Comparison of ENCODE assay signal across 9 mouse cellular contexts in genomic region chr2:163288881-163289379, GRCm38 (mm10).
DNase-seq lines count a peak whose midpoint lies in the region; ATAC-seq lines count a peak whose summit lies in the region.
"Had no signal": no experiment of that assay in that cellular context is flagged by ENCODE, and none has a peak within 500 bp of the region (broad histone marks: within the 10 kb centered on the region; RNA-seq: fewer than 3 reads in every experiment).

No protein-coding gene starts in this region.

- no peak overlapping the region for H3K27ac ChIP-seq in heart, embryonic 10.5 days
- peak overlapping the region; percentile 48; the same call in 1 of the 2 replicates for H3K27ac ChIP-seq in hindbrain, embryonic 12.5 days
- H3K27ac ChIP-seq in limb, embryonic 12.5 days = peak overlapping the region; percentile 67
- peak overlapping the region; percentile 15; the same call in 1 of the 2 replicates for H3K27ac ChIP-seq in stomach, embryonic 14.5 days (ENCODE audit: low read length)

- H3K27me3 ChIP-seq in heart, embryonic 10.5 days (ENCODE audit: insufficient read depth, poor library complexity, severe bottlenecking) = peaks cover 17% of the 10 kb centered on the region
- peaks cover 44% of the 10 kb centered on the region for H3K27me3 ChIP-seq in hindbrain, embryonic 12.5 days
- peaks cover 52% of the 10 kb centered on the region for H3K27me3 ChIP-seq in limb, embryonic 12.5 days
- H3K27me3 ChIP-seq in stomach, embryonic 14.5 days (ENCODE audit: control insufficient read depth, insufficient read depth, low read length) = 0 out of 2 replicates have a peak, but pooled peaks cover 3% of the 10 kb centered on the region

- no peaks in the 10 kb centered on the region for H3K9me3 ChIP-seq in heart, embryonic 10.5 days
- H3K9me3 ChIP-seq in hindbrain, embryonic 12.5 days (replicated peaks) = no peaks in the 10 kb centered on the region
- no peaks in the 10 kb centered on the region for H3K9me3 ChIP-seq in limb, embryonic 12.5 days
- H3K9me3 ChIP-seq in stomach, embryonic 14.5 days (ENCODE audit: control insufficient read depth, low read depth, low read length) = no peaks in the 10 kb centered on the region
- H3K9me3 ChIP-seq: G1E had no signal

- H3K9ac ChIP-seq in hindbrain, embryonic 12.5 days = peak overlapping the region; percentile 23; the same call in 1 of the 2 replicates
- no peak overlapping the region for H3K9ac ChIP-seq in limb, embryonic 12.5 days (replicated peaks)
- no peak overlapping the region for H3K9ac ChIP-seq in stomach, embryonic 14.5 days (replicated peaks; ENCODE audit: low read depth, low read length)

- peak; percentile 44; the same call in 1 of the 2 replicates for ATAC-seq in hindbrain, embryonic 12.5 days (ENCODE audit: low FRiP score)
- ATAC-seq in limb, embryonic 12.5 days (ENCODE audit: insufficient number of reproducible peaks, insufficient read depth, low FRiP score, low TSS enrichment, low read depth) = peak; percentile 87
- ATAC-seq in stomach, embryonic 14.5 days (ENCODE audit: insufficient number of reproducible peaks, insufficient read depth, low FRiP score, low read depth) = peak; percentile 50; the same call in 1 of the 2 replicates
- ATAC-seq in megakaryocyte progenitor cell, adult 5-6 weeks (replicated peaks; ENCODE audit: poor library complexity) = no peak

- intact Hi-C loops in heart, postnatal 25 days (cut with DNase I) = loop anchor here (5.0 kb wide), 1 partner anchor 87 kb away; the partner anchor contains the start of gene Tox2

- H3K4me1 ChIP-seq in heart, embryonic 10.5 days = peaks cover 18% of the 10 kb centered on the region
- peaks cover 16% of the 10 kb centered on the region for H3K4me1 ChIP-seq in hindbrain, embryonic 12.5 days
- peaks cover 59% of the 10 kb centered on the region for H3K4me1 ChIP-seq in limb, embryonic 12.5 days (replicated peaks)
- peaks cover 14% of the 10 kb centered on the region for H3K4me1 ChIP-seq in stomach, embryonic 14.5 days (ENCODE audit: control insufficient read depth, insufficient read depth, low read length)

- H3K36me3 ChIP-seq in heart, embryonic 10.5 days = no peaks in the 10 kb centered on the region
- H3K36me3 ChIP-seq in hindbrain, embryonic 12.5 days = no peaks in the 10 kb centered on the region
- H3K36me3 ChIP-seq in limb, embryonic 12.5 days = no peaks in the 10 kb centered on the region
- no peaks in the 10 kb centered on the region for H3K36me3 ChIP-seq in stomach, embryonic 14.5 days (ENCODE audit: control insufficient read depth, insufficient read depth, low read length)
- H3K36me3 ChIP-seq: G1E had no signal

- WGBS in heart, embryonic 10.5 days = 21% methylated on average over 21 of the region's 21 CpGs
- 17% methylated on average over 21 of the region's 21 CpGs for WGBS in hindbrain, embryonic 12.5 days
- WGBS in limb, embryonic 12.5 days = under 1% methylated on average over 21 of the region's 21 CpGs
- WGBS in stomach, embryonic 14.5 days = 6% methylated on average over 21 of the region's 21 CpGs

- no peak for DNase-seq in heart, embryonic 10.5 days (ENCODE audit: low spot score)
- DNase-seq in heart, postnatal 25 days (ENCODE audit: low spot score) = no peak
- peak; percentile 72 for DNase-seq in embryo, embryonic 11 days
- no peak for DNase-seq in thymus, adult 18-20 months

- H3K4me2 ChIP-seq in hindbrain, embryonic 12.5 days (replicated peaks) = peak overlapping the region; percentile 33
- H3K4me2 ChIP-seq in limb, embryonic 12.5 days = peak overlapping the region; percentile 52
- H3K4me2 ChIP-seq in stomach, embryonic 14.5 days (replicated peaks; ENCODE audit: low read depth, low read length) = peak overlapping the region; percentile 35

- H3K4me3 ChIP-seq in heart, embryonic 10.5 days = peak overlapping the region; percentile 41
- H3K4me3 ChIP-seq in hindbrain, embryonic 12.5 days = no peak overlapping the region
- H3K4me3 ChIP-seq in limb, embryonic 12.5 days (replicated peaks) = no peak overlapping the region; the same call in 1 of the 2 replicates
- no peak overlapping the region for H3K4me3 ChIP-seq in stomach, embryonic 14.5 days (ENCODE audit: low read depth, low read length)
